Mouse (Mus musculus) small intestine, adult 2 months (tissue): ENCODE data around the gene Gnao1.

ENCODE experiments used
- CTCF ChIP-seq: fragments of 200-500 bp; IDR thresholded peaks from 2 replicates; pipeline ENCODE4 v1.5.1; 2012; ENCODE audit warnings: low read depth, mild to moderate bottlenecking, control low read depth, inconsistent platforms, low read length, moderate library complexity, mixed read lengths; ENCODE audit not compliant: insufficient replicate concordance, insufficient read length; ENCODE audit errors: extremely low read depth
- POLR2A ChIP-seq: fragments of 200-500 bp; IDR thresholded peaks from 2 replicates; pipeline ENCODE4 v1.6.1; 2012; ENCODE audit warnings: low read depth, mild to moderate bottlenecking, control low read depth, inconsistent platforms, low read length, moderate library complexity

DNA sequence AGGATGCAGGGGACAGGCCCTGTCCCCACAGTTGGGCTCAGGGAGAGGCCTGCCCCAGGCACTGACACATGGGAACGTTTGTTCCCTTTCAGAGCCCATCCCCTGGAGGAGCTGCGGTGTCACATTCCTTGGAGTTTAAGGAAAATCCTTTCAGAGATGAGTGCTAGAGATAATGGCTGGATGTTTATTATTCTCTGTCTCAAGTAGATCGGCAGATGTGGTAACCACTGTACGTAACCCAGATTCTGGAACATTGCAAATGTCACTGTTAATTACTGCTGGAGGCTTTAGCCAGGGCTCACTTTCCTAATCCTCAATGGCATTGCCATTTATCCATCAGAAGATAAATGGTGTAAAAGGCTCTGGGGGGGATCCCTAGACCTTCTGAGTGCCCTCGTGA is 44.9 kb downstream of the Gnao1 start:
- TF ChIP-seq POLR2A = no peak
- TF ChIP-seq CTCF = no peak
